Mouse (Mus musculus): ENCODE measurements around the gene Nudt16l1.

DNA sequence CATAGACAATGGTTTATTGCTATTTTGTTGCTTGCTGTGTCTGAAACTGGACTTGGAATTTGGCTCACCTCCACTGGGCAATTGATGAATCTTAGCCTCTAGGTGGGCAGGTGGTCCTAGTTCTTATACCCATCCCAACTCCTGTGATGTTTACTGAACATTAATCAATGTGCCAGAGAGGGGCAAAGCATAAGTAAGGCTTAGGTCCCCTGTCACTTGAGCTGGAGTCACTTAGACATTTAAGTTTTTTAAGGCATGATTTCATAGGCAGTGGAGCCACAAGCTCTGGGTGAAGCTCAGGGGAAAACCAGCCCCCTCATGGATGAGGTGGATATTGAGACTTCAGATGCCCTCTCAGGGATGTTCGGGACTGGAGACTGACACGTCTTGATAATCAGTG is at the start of gene Nudt16l1:
- TF ChIP-seq CTCF (IDR thresholded peaks at IDR 0.05; ENCODE audit: borderline replicate concordance, control insufficient read depth, extremely low read depth, insufficient read depth, low read length, poor library complexity) (no peak), POLR2A (IDR thresholded peaks at IDR 0.05; ENCODE audit: control insufficient read depth, extremely low read depth, insufficient read depth, low read length, poor library complexity) (no peak)
